Mouse (Mus musculus) stomach, postnatal 0 days (tissue): Measurements from ENCODE around the gene Clec12a. TPM values are rescaled to one million over a fixed set of nuclear protein-coding genes. Genes with fewer than 3 reads are reported as not detected.

Source experiments
- ATAC-seq: fragments of 200-750 bp; cut with Nextera tagmentation; 2 replicates; pipeline ENCODE4 v1.8.0; 2017; ENCODE audit not compliant: low FRiP score, low TSS enrichment
- DNase-seq: peaks from one replicate; pipeline ENCODE4 v3.0.0-alpha.2; 2016; ENCODE audit warnings: low spot score
- H3K27ac ChIP-seq: fragments of 300-500 bp; sonication (generic); replicated peaks from 2 replicates; pipeline ENCODE4 v1.5.1; 2014; ENCODE audit warnings: mild to moderate bottlenecking, control low read depth
- H3K27me3 ChIP-seq: fragments of 300-500 bp; sonication (generic); 2 replicates; pipeline ENCODE4 v1.6.1; 2014; ENCODE audit warnings: low read length; ENCODE audit not compliant: control insufficient read depth, insufficient read depth
- H3K36me3 ChIP-seq: fragments of 300-500 bp; sonication (generic); 2 replicates; pipeline ENCODE4 v1.6.1; 2014; ENCODE audit warnings: low read length, mixed read lengths; ENCODE audit not compliant: control insufficient read depth, insufficient read depth
- H3K4me1 ChIP-seq: fragments of 300-500 bp; sonication (generic); replicated peaks from 2 replicates; pipeline ENCODE4 v1.6.1; 2014; ENCODE audit warnings: antibody characterized with exemption; ENCODE audit not compliant: control insufficient read depth, insufficient read depth
- H3K4me2 ChIP-seq: fragments of 300-500 bp; sonication (generic); replicated peaks from 2 replicates; pipeline ENCODE4 v1.6.1; 2014; ENCODE audit warnings: low read depth, mild to moderate bottlenecking, control low read depth, moderate library complexity
- H3K4me3 ChIP-seq: fragments of 300-500 bp; sonication (generic); 2 replicates; pipeline ENCODE4 v1.5.1; 2014; ENCODE audit warnings: low read depth, low read length, control low read depth
- H3K9ac ChIP-seq: fragments of 300-500 bp; sonication (generic); 2 replicates; pipeline ENCODE4 v1.6.1; 2014; ENCODE audit warnings: mild to moderate bottlenecking, low read length, control low read depth, mixed read lengths
- H3K9me3 ChIP-seq: fragments of 300-500 bp; sonication (generic); 2 replicates; pipeline ENCODE4 v1.6.1; 2016; ENCODE audit warnings: low read length; ENCODE audit not compliant: control insufficient read depth
- CTCF ChIP-seq: IDR thresholded peaks from 2 replicates; pipeline ENCODE4 v1.5.1; 2016; ENCODE audit warnings: antibody characterized with exemption, low read depth, mild to moderate bottlenecking, moderate library complexity
- EP300 ChIP-seq: optimal IDR thresholded peaks from 2 replicates; pipeline ENCODE3; 2016; ENCODE audit warnings: antibody characterized with exemption
- WGBS: fragments of 180-500 bp; shearing (Covaris S2); extraction: QIAGEN DNeasy Blood & Tissue Kit; methylation state at CpG from one replicate; pipeline ENCODE4 v1.1.7; 2014; 5-methylcytosine and 5-hydroxymethylcytosine counted together
- polyA plus RNA-seq: library from polyadenylated mRNA; unstranded; fragments of >200 nt; fragmentation: Nextera tagmentation; extraction: Ambion mirVana; gene quantifications from 2 replicates; pipeline ENCODE4 v1.2.1, GENCODE M21; 2015

Clec12a gene
- polyA plus RNA-seq, 1 experiment from 2014 or later: 0.40 TPM

GRCm38 (mm10) chr6:129381736-129382135, 39.2 kb downstream of the Clec12a start:
- H3K4me1 ChIP-seq: no peaks in the 10 kb centered on the region
- no peak overlapping the region for H3K9ac ChIP-seq
- DNase-seq: no peak
- H3K4me2 ChIP-seq: no peak overlapping the region
- ATAC-seq: no peak
- H3K36me3 ChIP-seq: no peaks in the 10 kb centered on the region
- TF ChIP-seq CTCF: no peak
- no peak for TF ChIP-seq EP300
- no peak overlapping the region for H3K27ac ChIP-seq
- H3K4me3 ChIP-seq: no peak overlapping the region
- no peaks in the 10 kb centered on the region for H3K27me3 ChIP-seq
- no peaks in the 10 kb centered on the region for H3K9me3 ChIP-seq
- 34% methylated on average over 1 of the region's 1 CpGs for WGBS

GRCm38 (mm10) chr6:129383466-129383865, 41.0 kb downstream of the Clec12a start:
- ATAC-seq: no peak
- 35% methylated on average over 3 of the region's 3 CpGs for WGBS
- no peak overlapping the region for H3K27ac ChIP-seq
- H3K36me3 ChIP-seq: no peaks in the 10 kb centered on the region
- H3K27me3 ChIP-seq: no peaks in the 10 kb centered on the region
- DNase-seq: no peak
- TF ChIP-seq CTCF (no peak), EP300 (no peak)
- no peak overlapping the region for H3K9ac ChIP-seq
- no peak overlapping the region for H3K4me2 ChIP-seq
- no peaks in the 10 kb centered on the region for H3K9me3 ChIP-seq
- no peak overlapping the region for H3K4me3 ChIP-seq
- H3K4me1 ChIP-seq: no peaks in the 10 kb centered on the region

- Histone ChIP-seq H3K4me3 (no peak overlapping the region), H3K4me2 (no peak overlapping the region), H3K36me3 (no peaks in the 10 kb centered on the region), H3K9me3 (no peaks in the 10 kb centered on the region), H3K27ac (no peak overlapping the region), H3K27me3 (no peaks in the 10 kb centered on the region), H3K4me1 (no peaks in the 10 kb centered on the region), H3K9ac (no peak overlapping the region)
- ATAC-seq: no peak
- 80% methylated on average over 4 of the region's 4 CpGs for WGBS
- no peak for TF ChIP-seq EP300
- TF ChIP-seq CTCF: no peak
- DNase-seq: no peak
Measured at GRCm38 (mm10) chr6:129385000-129385399, 42.5 kb downstream of the Clec12a start.

- DNase-seq (no peak), ATAC-seq (no peak)
- Histone ChIP-seq H3K36me3 (no peaks in the 10 kb centered on the region), H3K4me2 (no peak within 1 kb of the TSS), H3K9me3 (no peaks in the 10 kb centered on the region), H3K4me3 (no peak within 1 kb of the TSS), H3K27me3 (no peaks in the 10 kb centered on the region), H3K4me1 (no peaks in the 10 kb centered on the region), H3K9ac (no peak within 1 kb of the TSS), H3K27ac (no peak within 1 kb of the TSS)
- WGBS: 65% methylated on average over 2 of the region's 2 CpGs
- TF ChIP-seq EP300 (no peak), CTCF (no peak)
Measured at GRCm38 (mm10) chr6:129385774-129386173, 43.3 kb downstream of the Clec12a start, which contains the start of gene Clec12b. Clec12b (minus strand) TSS chr6:129385874.

DNA sequence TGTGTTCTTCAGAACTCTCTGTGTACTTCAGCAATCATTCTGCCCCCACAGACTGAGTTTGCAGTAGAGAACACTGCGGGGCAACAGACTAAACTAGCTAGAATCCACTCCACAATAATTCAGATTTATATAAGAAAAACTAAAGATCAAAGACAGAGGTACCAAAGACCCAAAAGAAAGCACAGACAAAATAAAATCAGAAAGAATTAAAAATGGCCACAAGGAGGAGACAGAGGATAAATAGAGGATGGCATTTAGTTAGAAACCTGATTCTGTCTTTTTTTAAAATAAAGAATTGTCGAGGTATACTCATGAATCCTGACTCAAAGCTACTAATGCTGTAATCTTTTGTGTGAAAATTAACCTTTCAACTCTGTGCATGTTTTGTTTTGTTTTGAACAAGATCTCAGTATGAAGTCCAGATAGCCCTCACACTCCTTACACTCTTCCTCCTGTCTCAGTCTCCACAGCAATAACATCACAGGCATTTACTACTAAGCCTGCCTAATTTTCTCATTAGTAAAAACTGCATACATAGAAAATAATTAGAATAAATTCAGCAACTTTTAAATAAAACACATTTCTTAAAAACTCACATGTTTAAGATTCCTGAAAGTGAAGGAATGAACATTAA, 50.7 kb downstream of the Clec12a start:
- H3K4me2 ChIP-seq: no peak overlapping the region
- no peaks in the 10 kb centered on the region for H3K27me3 ChIP-seq
- no peaks in the 10 kb centered on the region for H3K36me3 ChIP-seq
- ATAC-seq (no peak), DNase-seq (no peak)
- no peak overlapping the region for H3K4me3 ChIP-seq
- WGBS: 16% methylated on average over 2 of the region's 2 CpGs
- H3K9ac ChIP-seq: no peak overlapping the region
- no peaks in the 10 kb centered on the region for H3K9me3 ChIP-seq
- no peak overlapping the region for H3K27ac ChIP-seq
- H3K4me1 ChIP-seq: no peaks in the 10 kb centered on the region
- TF ChIP-seq EP300 (no peak), CTCF (peak; percentile 82)

GRCm38 (mm10) chr6:129393732-129394131, 51.2 kb downstream of the Clec12a start:
- 64% methylated on average over 5 of the region's 6 CpGs for WGBS
- Histone ChIP-seq H3K9me3 (no peaks in the 10 kb centered on the region), H3K9ac (no peak overlapping the region), H3K4me2 (no peak overlapping the region), H3K27ac (no peak overlapping the region), H3K36me3 (no peaks in the 10 kb centered on the region), H3K4me3 (no peak overlapping the region), H3K4me1 (no peaks in the 10 kb centered on the region), H3K27me3 (no peaks in the 10 kb centered on the region)
- DNase-seq (no peak), ATAC-seq (no peak)
- TF ChIP-seq CTCF: no peak
- TF ChIP-seq EP300: no peak
